Mouse (Mus musculus): Measurements from ENCODE around the gene Ccer2. TPM values are rescaled to one million over a fixed set of nuclear protein-coding genes. Genes with fewer than 3 reads are reported as not detected.

Gene Ccer2
- total RNA-seq (2021): not detected
- long read RNA-seq, experiment 1: 0 reads
- long read RNA-seq, experiment 2: 0 reads

DNA sequence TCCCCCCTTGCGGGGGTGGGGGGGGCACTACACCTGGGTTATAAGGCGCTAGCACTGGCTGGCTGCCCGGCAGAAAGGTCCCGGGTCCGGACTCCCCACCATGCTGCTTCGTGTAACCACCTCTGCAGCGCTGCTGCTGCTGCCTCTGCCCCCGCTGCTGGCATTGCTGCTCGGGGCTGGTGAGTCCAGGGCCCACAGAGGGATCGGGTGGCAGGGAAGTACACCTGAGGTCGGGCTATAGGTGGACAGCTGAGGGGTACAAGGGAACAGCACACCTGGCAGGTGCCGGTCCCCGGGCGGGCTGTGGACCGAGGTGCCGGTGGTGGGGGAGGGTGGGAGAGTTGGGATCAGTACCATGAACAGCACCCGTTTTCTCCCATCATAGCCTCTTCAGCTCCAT lies at the start of gene Ccer2:
Ccer2 (plus strand) TSS at position 96 of the 400 bp plus-strand sequence.
- no peak for DNase-seq

GRCm38 (mm10) chr7:28709454-28709853 lies 46.5 kb upstream of the Ccer2 start:
- no peak for DNase-seq

GRCm38 (mm10) chr7:28710962-28711361 lies 45.0 kb upstream of the Ccer2 start:
- no peak for DNase-seq

GRCm38 (mm10) chr7:28714667-28715066 lies 41.3 kb upstream of the Ccer2 start:
- no peak for DNase-seq

- no peak for DNase-seq
These were observed 40.4 kb upstream of the Ccer2 start for GRCm38 (mm10) chr7:28715598-28715997.

DNA sequence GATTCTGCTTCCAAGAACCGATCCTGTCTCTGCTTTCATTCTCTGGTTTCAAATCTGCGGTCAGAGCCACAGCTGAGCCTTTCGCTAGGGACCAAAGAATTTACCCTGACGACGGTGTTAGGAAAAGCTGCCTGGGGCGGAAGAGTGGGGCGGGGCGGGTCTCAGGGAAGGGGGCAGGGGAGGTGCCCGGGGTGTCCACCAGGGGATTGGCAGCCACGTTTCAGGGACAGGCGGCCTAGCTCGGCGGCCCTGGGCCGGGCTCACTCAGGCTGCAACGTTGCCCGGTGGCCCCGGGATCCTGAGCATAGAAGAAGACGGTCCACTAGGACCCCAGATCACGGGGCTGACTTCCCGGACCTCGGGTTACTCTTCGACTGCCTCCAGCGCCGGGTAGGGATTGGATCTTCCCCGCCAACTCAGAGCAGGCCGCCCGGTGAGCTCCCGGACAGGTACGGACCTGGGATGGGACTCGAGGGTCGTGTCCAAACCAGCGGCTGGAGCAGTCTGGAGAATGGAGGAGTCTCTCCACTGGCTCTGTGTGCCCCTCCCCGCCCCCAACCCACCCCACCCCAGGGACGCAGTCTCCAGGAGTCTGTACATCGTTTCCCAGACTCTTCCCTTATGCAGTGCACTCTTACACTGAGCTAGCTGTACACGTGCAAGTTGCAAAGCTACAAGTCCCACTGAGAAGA lies 39.2 kb upstream of the Ccer2 start, which contains the start of gene Fbxo17:
Fbxo17 (plus strand) TSS at position 215 of the 692 bp plus-strand sequence.
- peak; percentile 52 to 62 for DNase-seq

DNA sequence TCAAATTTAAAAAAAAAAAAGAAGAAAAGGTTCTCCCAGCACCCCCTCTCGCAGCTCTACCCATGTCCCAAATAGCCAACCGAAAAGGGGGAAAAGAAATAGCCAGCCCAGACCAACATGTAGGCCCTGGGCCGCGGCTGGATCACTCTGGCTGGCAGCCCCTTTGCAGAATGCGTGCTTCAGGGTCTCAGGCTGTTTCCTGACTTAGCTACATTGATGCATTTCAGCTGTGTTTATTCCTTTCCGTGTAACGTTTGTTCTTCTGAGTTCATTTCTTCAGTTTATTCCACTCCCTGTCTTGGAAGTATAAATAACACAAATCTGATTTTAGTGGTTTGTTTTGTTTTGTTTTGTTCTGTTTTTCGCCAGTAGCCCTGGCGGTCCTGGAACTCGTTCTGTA lies 38.2 kb upstream of the Ccer2 start:
- DNase-seq: no peak

- no peak for DNase-seq
These were observed 36.8 kb upstream of the Ccer2 start for GRCm38 (mm10) chr7:28719159-28719558.

DNA sequence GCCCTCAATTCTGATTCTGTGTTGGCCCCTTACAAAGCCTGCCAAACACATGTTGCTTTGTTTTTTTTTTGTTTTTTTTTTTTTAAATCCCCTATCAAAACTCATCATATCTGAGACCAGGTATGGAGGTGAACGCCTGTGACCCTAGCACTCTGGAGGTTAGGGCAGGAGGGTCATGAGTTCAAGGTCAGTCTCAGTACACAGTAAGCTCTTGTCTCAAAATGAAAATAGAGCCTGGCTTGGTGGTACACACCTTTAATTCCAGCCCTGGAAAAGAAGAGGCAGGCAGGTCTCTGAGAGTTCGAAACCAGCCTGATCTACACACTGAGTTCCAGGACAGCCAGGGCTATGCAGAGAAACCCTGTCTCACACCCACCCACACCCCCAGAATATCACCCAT lies 36.3 kb upstream of the Ccer2 start:
- DNase-seq: no peak

GRCm38 (mm10) chr7:28720753-28721537 lies 35.0 kb upstream of the Ccer2 start:
- no peak for DNase-seq

GRCm38 (mm10) chr7:28722079-28722478 lies 33.9 kb upstream of the Ccer2 start:
- DNase-seq: no peak

- DNase-seq: no peak
These were observed 31.4 kb upstream of the Ccer2 start for GRCm38 (mm10) chr7:28724613-28725012.

DNA sequence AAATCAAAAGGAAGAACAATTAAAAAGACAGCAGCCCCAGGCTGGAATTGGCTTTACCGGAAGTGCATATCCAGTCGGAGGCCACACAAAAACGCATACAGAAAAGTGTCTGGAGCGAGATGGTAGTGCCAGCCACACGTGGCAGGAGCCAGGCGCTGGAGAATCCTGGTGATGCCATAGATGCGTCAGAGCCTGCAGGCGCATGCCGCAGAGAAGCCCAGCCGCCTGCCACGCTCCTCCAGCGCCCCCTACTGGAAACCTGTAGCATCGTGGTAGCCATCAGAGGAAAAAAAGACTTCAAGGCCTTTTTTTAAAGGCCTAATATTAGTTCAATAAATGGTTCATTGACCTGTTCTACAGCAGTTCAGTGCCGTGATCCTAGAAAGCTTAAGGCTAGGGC lies 29.4 kb upstream of the Ccer2 start:
- peak; percentile 56 to 76 for DNase-seq

GRCm38 (mm10) chr7:28727649-28728340 lies 28.2 kb upstream of the Ccer2 start:
- no peak for DNase-seq

GRCm38 (mm10) chr7:28732341-28733142 lies 23.4 kb upstream of the Ccer2 start:
- DNase-seq: peak; percentile 75 to 78

- DNase-seq: no peak
These were observed 22.8 kb upstream of the Ccer2 start for GRCm38 (mm10) chr7:28733211-28733610.

- no peak for DNase-seq
These were observed 20.3 kb upstream of the Ccer2 start for GRCm38 (mm10) chr7:28735701-28736100.

DNA sequence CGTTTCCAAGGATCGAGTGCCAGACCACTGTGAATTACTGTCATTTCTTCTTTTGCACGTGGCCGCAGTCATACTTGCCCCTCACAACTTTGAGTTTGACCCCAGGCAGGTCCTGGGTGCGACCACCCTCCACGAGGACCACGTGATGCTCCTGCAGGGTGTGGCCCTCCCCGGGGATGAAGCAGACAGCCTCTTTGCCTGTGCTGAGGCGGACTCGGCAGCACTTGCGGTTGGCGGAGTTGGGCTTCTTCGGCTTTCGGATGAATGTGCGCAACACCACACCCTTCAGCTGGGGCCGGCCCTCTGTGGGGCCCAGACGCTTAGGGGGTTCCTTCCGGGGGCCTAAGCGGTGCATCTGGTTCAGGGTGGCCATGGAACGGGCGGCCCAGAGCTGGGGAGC lies 16.1 kb upstream of the Ccer2 start:
- no peak for DNase-seq

GRCm38 (mm10) chr7:28740949-28741348 lies 15.0 kb upstream of the Ccer2 start:
- no peak for DNase-seq

- no peak for DNase-seq
These were observed 14.6 kb upstream of the Ccer2 start for GRCm38 (mm10) chr7:28741368-28741708.

DNA sequence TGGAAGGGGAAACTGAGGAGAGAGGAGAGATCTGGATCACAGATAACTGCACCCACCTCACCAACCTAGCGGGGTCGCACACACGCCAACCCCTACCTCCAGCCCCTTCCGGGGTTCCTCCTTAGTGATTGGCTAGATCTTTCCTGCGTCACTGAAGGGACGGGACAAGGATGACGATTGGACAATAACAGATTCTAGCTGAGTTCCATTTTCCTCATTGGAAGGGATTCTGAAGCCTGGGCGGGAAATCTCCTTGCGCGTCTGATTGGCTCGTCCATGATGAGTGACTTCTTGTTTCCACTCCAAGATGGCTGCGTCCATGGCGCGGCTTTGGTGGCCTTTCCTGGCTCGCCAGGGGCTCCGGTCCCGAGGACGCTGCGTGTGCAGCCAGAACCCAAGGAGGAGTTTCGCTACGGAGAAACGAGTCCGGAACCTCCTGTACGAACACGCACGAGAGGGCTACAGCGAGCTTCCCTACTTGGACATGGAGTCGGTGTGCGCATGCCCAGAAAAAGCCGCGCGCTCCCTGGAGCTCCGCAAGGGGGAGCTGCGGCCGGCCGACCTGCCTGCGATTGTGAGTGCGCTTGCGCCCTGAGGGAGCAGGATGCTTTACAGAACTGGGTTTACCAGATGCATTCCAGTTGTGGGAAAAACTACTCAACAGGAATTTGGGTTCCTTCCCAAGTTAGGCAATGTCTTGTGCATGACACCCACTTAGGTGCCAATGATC lies 14.1 kb upstream of the Ccer2 start, which contains the start of the genes Mrps12 and Sars2:
Mrps12 (minus strand) TSS at position 112 of the 730 bp plus-strand sequence.
Sars2 (plus strand) TSS at position 284 of the 730 bp plus-strand sequence.
- DNase-seq: peak; percentile 97 to 98

All from heart, adult 18-20 months (tissue).